Mouse (Mus musculus): Measurements from ENCODE around the gene Ccdc82. TPM values are rescaled to one million over a fixed set of nuclear protein-coding genes. Genes with fewer than 3 reads are reported as not detected.

Ccdc82 gene
- 29.5 and 31.3 TPM in 2 replicates for polyA plus RNA-seq (2012; rRNA removed)

DNA sequence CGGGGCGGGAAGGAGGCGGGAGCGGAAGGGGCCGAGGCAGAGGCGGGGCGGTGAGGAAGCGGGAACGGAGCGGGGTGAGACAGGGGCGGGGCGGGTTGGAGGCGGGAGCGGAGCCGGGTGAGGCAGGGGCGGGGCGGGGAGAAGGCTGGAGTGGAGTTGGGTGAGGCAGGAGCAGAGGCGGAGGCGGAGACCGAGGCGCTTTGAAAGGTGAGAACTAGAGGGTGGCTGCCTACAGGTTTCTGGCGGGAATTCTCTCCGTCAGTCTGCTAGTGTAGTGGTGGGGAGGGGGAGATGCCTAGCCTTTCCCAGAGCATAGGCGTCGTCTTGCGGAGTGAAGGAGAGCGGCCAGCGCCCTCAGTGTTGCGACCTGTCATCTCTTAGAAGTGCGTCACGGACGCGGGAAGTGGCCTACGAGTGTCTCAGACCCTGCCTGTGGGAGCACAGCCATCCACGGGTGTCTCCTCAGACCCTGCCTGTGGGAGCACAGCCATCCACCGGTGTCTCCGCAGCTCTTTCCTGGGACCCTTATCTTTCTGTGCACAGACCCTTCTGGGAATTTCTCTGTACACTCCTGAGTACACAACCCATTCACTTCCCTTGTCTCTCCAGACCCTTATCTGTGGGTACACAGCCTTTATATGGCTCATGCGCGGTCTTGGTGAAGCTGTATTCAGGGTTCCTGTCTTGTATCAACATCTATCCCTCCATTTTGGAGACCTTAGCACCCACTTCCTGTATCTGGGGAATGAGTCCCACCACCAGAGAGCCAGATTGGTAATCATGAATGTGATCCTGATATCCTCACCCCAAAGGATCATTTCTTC is at the start of gene Ccdc82:
Ccdc82 (plus strand) TSS at position 141 of the 824 bp plus-strand sequence.

DNA sequence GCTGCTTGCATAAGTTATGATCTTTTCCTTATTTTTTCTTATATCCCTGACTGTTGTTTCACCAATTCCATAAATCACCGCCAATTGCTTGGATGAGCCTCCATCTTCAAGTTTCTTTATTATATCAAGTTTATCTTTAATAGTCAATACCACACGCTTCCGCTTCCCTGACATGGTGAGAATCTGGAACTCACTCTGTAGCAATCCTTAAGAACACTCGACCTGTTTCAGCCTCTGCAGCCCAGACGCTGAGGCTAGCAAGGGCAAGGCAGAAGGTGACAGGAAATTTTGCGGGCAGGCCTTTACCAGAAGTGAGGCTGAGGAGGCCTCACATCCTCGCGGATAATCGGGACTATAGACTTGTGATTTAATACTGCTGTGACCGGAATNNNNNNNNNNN is 1.3 kb upstream of the Ccdc82 start, which contains the start of gene Jrkl:
Jrkl (minus strand) TSS at position 349 of the 400 bp plus-strand sequence.

DNA sequence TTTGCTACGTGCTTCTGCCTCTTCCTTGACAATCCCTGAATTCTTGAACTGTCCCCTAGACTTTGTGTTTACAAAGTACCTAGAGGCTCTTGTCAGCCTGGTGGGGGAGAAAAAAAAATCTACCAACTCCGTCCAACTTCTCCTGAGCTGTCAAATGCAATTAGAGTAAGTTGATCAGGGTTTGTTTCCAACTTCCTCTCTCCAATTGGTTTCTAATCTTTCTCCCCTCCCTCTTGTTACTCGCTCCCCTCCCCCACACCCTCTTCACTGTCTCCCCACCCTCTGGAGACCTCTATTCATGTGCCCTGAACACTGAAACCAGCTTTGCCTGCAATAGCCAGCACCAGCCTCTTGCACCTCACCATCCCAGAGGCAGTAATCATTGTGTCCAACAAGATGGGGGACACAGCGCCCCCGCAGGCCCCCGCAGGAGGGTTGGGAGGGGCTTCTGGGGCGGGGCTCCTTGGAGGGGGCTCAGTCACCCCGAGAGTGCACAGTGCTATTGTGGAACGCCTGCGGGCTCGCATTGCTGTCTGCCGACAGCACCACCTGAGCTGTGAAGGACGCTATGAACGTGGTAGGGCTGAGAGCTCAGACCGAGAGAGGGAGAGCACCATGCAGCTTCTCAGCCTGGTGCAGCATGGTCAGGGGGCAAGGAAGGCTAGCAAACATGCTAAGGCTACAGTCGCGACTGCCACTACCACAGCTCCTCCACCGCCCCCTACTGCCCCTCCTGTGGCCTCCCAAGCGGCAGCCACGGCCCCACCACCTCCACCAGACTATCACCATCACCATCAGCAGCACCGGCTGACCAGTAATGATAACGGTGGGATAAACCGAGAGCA is 51.1 kb downstream of the Ccdc82 start, which contains the start of gene Maml2:
Maml2 (plus strand) TSS at position 290 of the 845 bp plus-strand sequence.

Other genes starting within 250 kb of the Ccdc82 start
- gene Jrkl, start 1.1 kb upstream of the Ccdc82 start, polyA plus RNA-seq (2012; rRNA removed), result 7.1 and 7.3 TPM in 2 replicates
- 7.0 and 7.6 TPM in 2 replicates for gene Maml2, start 51.0 kb downstream of the Ccdc82 start, polyA plus RNA-seq (2012; rRNA removed)
- not detected in 2 replicates for gene Gm17571, start 199.8 kb downstream of the Ccdc82 start, polyA plus RNA-seq (2012; rRNA removed)

All from central nervous system, embryonic 18 days (tissue).